Mouse (Mus musculus) E14TG2a.4 (cell line): ENCODE results near the gene Gm20388.

ENCODE experiments used
- H3K27me3 ChIP-seq: 2 replicates; pipeline ENCODE4 v1.6.1; 2014; ENCODE audit warnings: low read length, control low read depth; ENCODE audit not compliant: insufficient read depth
- H3K36me3 ChIP-seq: 2 replicates; pipeline ENCODE4 v1.6.1; 2014; ENCODE audit warnings: low read length, control low read depth; ENCODE audit not compliant: insufficient read depth
- H3K4me1 ChIP-seq: replicated peaks from 2 replicates; pipeline ENCODE4 v1.6.1; 2014; ENCODE audit warnings: low read depth, low read length, control low read depth
- H3K4me3 ChIP-seq: replicated peaks from 2 replicates; pipeline ENCODE4 v1.5.1; 2014; ENCODE audit warnings: mild to moderate bottlenecking, low read length
- H3K9me3 ChIP-seq: 2 replicates; pipeline ENCODE4 v1.6.1; 2014; ENCODE audit warnings: low read length, control low read depth
- CTCF ChIP-seq: conservative IDR thresholded peaks from 2 replicates; pipeline ENCODE4 v1.5.1; 2014; ENCODE audit warnings: low read length
- NANOG ChIP-seq: IDR thresholded peaks from 2 replicates; pipeline ENCODE4 v1.6.1; 2014; ENCODE audit warnings: borderline replicate concordance, low read length, mixed read lengths
- POU5F1 ChIP-seq: IDR thresholded peaks from 2 replicates; pipeline ENCODE4 v1.6.1; 2014; ENCODE audit warnings: low read length, borderline replicate concordance

Gm20388 gene

DNA sequence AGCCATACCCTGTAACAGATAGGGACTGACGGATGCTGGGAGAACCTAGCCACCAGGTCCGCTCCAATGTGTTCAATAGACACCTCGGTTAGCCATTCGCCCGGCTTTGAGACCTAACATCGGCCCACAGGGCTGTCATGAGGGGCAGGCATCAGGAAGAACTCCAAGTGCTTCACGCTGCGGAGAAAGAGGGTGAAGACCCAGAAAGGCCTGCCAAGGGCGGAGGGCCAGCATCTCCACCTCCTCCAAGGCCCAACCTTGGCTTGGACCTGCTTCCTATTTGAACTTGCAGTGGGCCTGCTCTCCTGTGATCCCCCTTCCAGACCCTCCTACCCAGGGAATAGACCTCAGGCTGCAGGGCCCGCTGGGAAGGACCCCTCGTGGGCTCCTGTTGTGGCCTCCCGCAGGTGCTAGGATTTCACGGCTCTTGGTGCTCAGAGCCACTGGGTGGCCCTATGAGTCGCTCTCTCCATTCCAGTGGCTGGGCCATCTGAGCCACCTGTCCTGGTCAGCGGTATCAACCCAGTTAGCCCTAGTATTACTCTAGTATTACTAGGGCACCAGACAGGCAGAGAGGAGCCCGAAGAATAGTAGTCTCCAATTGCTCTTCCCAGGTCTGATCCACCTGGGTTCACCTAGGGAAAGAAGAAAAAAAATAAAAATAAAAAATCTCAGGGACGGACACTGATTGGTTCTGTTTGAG, 279.6 kb downstream of the Gm20388 start:
- H3K4me1 ChIP-seq = peaks cover 19% of the 10 kb centered on the region
- no peak for TF ChIP-seq NANOG
- TF ChIP-seq POU5F1 = no peak
- TF ChIP-seq CTCF = no peak
- H3K4me3 ChIP-seq = no peak overlapping the region
- no peaks in the 10 kb centered on the region for H3K36me3 ChIP-seq
- H3K27me3 ChIP-seq = no peaks in the 10 kb centered on the region
- peaks cover 32% of the 10 kb centered on the region for H3K9me3 ChIP-seq

DNA sequence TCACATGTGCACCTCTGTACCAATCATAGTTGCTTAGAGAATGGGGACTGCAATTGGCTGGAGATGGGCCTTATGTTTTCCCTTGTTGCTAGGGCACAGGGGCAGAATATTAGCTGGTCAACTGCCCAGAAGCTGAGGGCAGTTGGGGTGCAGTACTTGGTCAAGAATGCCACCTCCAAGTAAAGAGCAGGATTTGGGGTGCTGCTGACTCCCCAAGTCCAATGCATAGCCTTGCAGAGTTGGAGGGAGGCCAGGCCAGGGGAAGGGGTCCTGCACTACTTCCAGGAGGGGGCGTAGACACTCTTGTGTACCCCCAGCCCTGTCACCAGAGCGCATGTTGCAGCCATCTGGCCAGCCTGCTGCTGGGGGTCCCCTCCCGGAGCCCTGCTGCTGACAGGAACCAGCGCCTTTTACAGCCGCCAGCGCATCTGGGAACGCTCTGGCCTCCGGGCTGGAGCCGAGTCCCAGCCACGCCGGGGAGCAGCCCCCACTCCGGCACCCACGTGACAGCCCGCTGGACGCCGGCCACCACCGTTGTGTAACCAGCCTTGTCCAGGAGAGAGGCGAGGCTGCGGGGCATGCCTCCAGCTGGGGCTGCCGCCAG, 280.3 kb downstream of the Gm20388 start:
- Histone ChIP-seq H3K27me3 (no peaks in the 10 kb centered on the region), H3K9me3 (peaks cover 32% of the 10 kb centered on the region), H3K4me1 (peaks cover 12% of the 10 kb centered on the region), H3K4me3 (no peak overlapping the region), H3K36me3 (no peaks in the 10 kb centered on the region)
- no peak for TF ChIP-seq NANOG
- no peak for TF ChIP-seq CTCF
- no peak for TF ChIP-seq POU5F1

DNA sequence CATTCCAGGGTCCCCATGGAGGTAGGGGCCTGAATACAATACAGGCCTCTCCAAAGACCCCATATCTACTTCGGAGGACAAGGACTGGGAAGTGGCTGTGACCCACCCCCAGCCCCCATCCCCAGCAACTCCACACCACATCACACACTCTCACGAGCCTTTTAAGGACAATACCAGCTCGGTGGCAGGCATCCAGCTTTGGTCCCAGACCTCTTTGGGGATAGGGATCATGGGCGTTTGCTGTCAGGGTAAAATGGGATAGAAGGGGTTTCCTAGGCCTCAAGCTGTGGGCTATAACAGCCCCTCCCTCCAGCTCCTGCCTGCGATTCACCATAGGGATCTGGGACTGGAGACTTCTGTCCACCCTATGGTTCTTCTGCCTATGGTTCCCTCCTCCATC, 281.0 kb downstream of the Gm20388 start:
- Histone ChIP-seq H3K36me3 (no peaks in the 10 kb centered on the region), H3K4me3 (0 out of 2 replicates have a peak overlapping the region, but pooled peaks have one; percentile 45), H3K9me3 (peaks cover 32% of the 10 kb centered on the region), H3K27me3 (no peaks in the 10 kb centered on the region), H3K4me1 (0 out of 2 replicates have a peak, but pooled peaks cover 5% of the 10 kb centered on the region)
- no peak for TF ChIP-seq NANOG
- no peak for TF ChIP-seq POU5F1
- no peak for TF ChIP-seq CTCF

DNA sequence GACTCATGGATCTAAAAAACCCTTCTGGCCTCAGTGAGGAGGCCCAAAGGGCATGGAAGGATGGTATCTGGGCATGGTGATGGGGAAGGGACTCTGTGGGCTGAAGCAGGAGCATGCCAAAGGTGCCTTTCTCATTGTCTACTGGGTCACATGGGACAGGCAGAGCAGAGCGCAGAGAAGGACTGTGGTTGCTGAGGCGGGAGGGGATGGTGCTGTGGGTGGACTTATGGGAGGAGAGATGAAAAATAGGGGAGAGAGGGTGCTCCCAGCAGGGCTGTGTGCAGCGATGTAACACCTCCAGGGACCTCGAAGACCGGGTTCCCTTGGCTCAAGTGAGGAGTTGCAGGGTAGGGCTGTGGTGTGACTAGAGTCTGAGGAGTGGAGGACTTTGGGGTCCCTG, 281.5 kb downstream of the Gm20388 start:
- 0 out of 2 replicates have a peak, but pooled peaks cover 2% of the 10 kb centered on the region for H3K4me1 ChIP-seq
- H3K9me3 ChIP-seq = peaks cover 32% of the 10 kb centered on the region
- no peaks in the 10 kb centered on the region for H3K36me3 ChIP-seq
- TF ChIP-seq NANOG (no peak), POU5F1 (no peak), CTCF (no peak)
- no peaks in the 10 kb centered on the region for H3K27me3 ChIP-seq
- H3K4me3 ChIP-seq = 0 out of 2 replicates have a peak overlapping the region, but pooled peaks have one; percentile 45

DNA sequence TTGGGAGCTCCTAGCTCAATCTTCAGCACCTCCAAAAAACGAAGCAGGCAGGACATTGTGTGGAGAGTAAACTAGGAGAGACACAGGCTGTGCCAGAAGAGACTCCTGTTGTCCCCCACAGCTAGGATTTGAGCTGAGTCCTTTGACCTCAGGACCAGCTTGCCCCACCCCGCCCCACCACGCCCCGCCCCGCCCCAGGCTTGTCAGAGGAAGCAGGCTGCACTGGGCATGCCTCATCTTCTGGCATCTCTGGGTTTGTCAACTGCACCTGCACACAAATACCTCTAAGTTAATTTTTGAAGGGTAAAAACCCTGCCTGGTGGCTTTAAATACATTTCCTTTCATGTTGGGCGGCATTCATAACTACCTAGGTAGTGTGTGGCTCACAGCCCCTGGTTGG, 290.7 kb downstream of the Gm20388 start:
- TF ChIP-seq CTCF (no peak), NANOG (no peak), POU5F1 (no peak)
- Histone ChIP-seq H3K9me3 (peaks cover 38% of the 10 kb centered on the region), H3K27me3 (0 out of 2 replicates have a peak, but pooled peaks cover 5% of the 10 kb centered on the region), H3K36me3 (no peaks in the 10 kb centered on the region), H3K4me1 (no peaks in the 10 kb centered on the region), H3K4me3 (no peak overlapping the region)

DNA sequence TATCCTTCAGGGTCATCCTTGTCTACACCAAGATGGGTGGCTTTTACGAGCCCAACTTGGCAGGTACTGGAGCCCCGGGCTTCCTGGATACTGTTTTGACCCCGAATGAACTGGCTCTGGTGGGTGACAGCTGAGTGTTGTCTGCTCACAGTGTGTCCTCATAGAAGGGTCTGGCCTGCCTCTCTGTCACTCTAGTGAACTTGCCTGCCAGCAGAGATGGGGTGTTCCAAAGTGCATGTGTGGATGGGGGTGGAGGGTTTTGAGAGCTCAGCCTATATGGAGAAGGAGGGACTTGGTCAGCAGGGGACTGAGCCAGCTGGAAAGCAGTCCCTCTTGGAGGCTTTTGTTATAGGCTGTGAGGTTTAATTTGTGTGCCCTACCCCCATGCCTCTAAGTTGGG, 291.9 kb downstream of the Gm20388 start:
- no peak for TF ChIP-seq CTCF
- TF ChIP-seq NANOG = no peak
- Histone ChIP-seq H3K36me3 (no peaks in the 10 kb centered on the region), H3K4me3 (no peak overlapping the region), H3K9me3 (peaks cover 38% of the 10 kb centered on the region), H3K27me3 (0 out of 2 replicates have a peak, but pooled peaks cover 5% of the 10 kb centered on the region), H3K4me1 (no peaks in the 10 kb centered on the region)

DNA sequence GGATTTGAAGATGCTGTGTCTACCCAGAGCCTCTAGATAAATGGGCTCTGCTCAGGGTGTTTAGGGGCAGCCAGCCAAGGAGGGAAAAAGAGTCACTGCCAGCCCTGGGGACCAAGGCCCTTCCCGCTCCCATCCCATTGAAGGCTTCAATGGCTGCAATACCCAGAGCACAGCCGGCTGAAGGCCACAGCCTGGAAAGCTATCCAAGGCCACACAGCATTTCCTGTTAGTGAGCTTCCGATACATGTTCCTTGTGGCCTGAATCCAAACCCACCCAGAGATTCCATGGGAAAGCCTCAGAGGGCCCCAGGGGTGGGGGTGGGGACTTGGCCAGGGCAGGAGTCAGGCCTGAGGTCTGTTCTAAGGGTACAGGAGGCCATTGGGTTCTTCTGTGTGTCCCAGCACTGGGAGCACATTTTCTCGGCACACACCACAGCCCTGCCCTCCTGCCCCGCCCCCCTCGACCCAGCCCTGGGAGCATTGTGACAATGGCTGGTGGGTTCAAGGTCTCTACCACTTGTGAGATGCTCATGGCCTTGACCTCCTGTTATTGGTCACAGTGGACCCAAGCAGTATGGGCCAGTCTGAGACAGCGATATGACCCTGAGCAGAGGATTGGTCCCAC, 294.2 kb downstream of the Gm20388 start:
- H3K36me3 ChIP-seq = no peaks in the 10 kb centered on the region
- 0 out of 2 replicates have a peak, but pooled peaks cover 5% of the 10 kb centered on the region for H3K27me3 ChIP-seq
- no peak for TF ChIP-seq NANOG
- TF ChIP-seq CTCF = no peak
- TF ChIP-seq POU5F1 = no peak
- no peak overlapping the region for H3K4me3 ChIP-seq
- peaks cover 31% of the 10 kb centered on the region for H3K9me3 ChIP-seq
- H3K4me1 ChIP-seq = peaks cover 8% of the 10 kb centered on the region; the same call in 1 of the 2 replicates

DNA sequence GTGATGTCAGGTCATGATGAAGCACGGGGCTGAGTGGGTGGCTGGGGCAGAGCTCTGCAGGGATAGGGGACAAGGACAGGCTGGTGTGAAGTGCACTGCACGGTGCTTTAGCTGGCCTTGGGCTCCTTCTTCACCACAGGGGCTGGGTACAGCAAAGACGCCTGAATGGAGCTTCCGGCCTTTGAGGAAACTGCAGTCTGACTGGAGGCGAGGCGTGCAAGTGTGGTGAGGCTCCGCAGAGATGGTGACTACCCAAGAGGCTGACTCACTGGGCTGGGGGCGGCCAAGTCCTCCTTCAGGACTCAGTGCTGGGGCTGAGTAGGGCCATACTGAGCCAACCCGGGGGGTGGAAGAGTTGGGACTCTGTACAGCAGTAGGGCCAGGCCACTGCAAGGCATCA, 295.3 kb downstream of the Gm20388 start:
- no peaks in the 10 kb centered on the region for H3K36me3 ChIP-seq
- peaks cover 9% of the 10 kb centered on the region; the same call in 1 of the 2 replicates for H3K4me1 ChIP-seq
- H3K9me3 ChIP-seq = peaks cover 20% of the 10 kb centered on the region
- TF ChIP-seq CTCF (no peak), NANOG (no peak), POU5F1 (no peak)
- no peak overlapping the region for H3K4me3 ChIP-seq
- 0 out of 2 replicates have a peak, but pooled peaks cover 5% of the 10 kb centered on the region for H3K27me3 ChIP-seq

DNA sequence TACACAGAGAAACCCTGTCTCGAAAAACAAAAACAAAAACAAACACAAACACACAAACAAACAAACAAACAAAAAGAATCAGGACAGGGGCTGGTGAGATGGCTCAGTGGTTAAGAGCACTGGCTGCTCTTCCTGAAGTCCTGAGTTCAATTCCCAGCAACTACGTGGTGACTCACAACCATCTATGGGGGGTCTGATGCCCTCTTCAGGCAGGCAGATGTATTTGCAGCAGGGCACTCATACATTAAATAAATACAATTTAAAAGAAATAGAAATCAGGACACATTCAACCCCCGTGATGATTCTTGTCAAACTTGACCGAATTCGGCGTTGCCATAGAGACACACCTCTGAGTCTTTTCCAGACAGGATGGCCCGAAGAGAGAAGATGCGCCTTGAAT, 296.7 kb downstream of the Gm20388 start:
- TF ChIP-seq NANOG (no peak), CTCF (peak; percentile 30)
- Histone ChIP-seq H3K4me1 (peaks cover 17% of the 10 kb centered on the region; the same call in 1 of the 2 replicates), H3K9me3 (peaks cover 6% of the 10 kb centered on the region), H3K4me3 (no peak overlapping the region), H3K27me3 (0 out of 2 replicates have a peak, but pooled peaks cover 5% of the 10 kb centered on the region), H3K36me3 (no peaks in the 10 kb centered on the region)
